8 mouse cellular contexts compared by ENCODE assay signal in the genomic region with DNA sequence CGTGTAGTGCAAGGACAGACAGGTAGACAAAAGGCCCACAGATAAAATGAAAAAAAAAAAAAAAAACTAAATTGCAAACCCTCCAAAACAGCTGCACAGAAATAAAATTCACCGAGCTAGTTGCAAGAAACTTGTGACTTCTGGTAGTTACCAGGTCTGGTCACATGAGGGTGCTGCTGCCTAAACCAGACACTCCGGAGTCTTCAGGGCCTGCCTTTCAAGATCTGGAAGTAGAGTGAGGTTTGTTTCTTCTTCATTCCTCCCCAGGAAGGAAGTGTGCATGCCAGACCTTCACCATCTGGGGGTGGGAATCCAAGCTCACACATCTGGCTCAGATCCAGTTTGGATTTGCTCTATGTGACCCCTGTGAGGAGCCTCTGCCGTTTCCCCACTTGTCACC. TPM values are rescaled to one million over a fixed set of nuclear protein-coding genes. Genes with fewer than 3 reads are reported as not detected.
DNase-seq lines count a peak whose midpoint lies in the region; ATAC-seq and TF ChIP-seq lines count a peak whose summit lies in the region.

No protein-coding gene starts in this region.

- no peak overlapping the region for H3K27ac ChIP-seq in forebrain, embryonic 10.5 days
- H3K27ac ChIP-seq in forebrain, embryonic 13.5 days, result no peak overlapping the region
- H3K27ac ChIP-seq in liver, embryonic 11.5 days (ENCODE audit: low read depth, low read length), result no peak overlapping the region
- H3K27ac ChIP-seq in MEL (ENCODE audit: control insufficient read depth, low read depth, low read length), result no peak overlapping the region
- no peak overlapping the region for H3K27ac ChIP-seq in embryonic facial prominence, embryonic 11.5 days (replicated peaks; ENCODE audit: low read depth, low read length)

- WGBS in forebrain, embryonic 10.5 days, result 31% methylated on average over 4 of the region's 4 CpGs
- 33% methylated on average over 4 of the region's 4 CpGs for WGBS in forebrain, embryonic 13.5 days
- 35% methylated on average over 4 of the region's 4 CpGs for WGBS in liver, embryonic 11.5 days
- 18% methylated on average over 4 of the region's 4 CpGs for WGBS in embryonic facial prominence, embryonic 11.5 days

- no peak for TF ChIP-seq EP300 in MEL (IDR thresholded peaks at IDR 0.05; ENCODE audit: low read depth in 1 of 2, low read length in 2 of 2)

- H3K4me3 ChIP-seq in forebrain, embryonic 10.5 days, result no peak overlapping the region
- no peak overlapping the region for H3K4me3 ChIP-seq in forebrain, embryonic 13.5 days
- H3K4me3 ChIP-seq in liver, embryonic 11.5 days (ENCODE audit: low read depth, low read length), result no peak overlapping the region
- no peak overlapping the region for H3K4me3 ChIP-seq in MEL (ENCODE audit: control insufficient read depth in 1 of 2, insufficient read depth in 1 of 2, low read depth in 2 of 2, low read length in 2 of 2)
- no peak overlapping the region for H3K4me3 ChIP-seq in embryonic facial prominence, embryonic 11.5 days (ENCODE audit: low read depth, low read length)

- peaks cover 3% of the 10 kb centered on the region; the same call in 1 of the 2 replicates for H3K4me1 ChIP-seq in forebrain, embryonic 10.5 days
- H3K4me1 ChIP-seq in forebrain, embryonic 13.5 days, result no peaks in the 10 kb centered on the region
- H3K4me1 ChIP-seq in liver, embryonic 11.5 days (replicated peaks; ENCODE audit: control insufficient read depth, insufficient read depth, low read length), result 0 out of 2 replicates have a peak, but pooled peaks cover 2% of the 10 kb centered on the region
- peaks cover 0 to 4% of the 10 kb centered on the region in 2 experiments; a peak in 2 of 4 replicates for H3K4me1 ChIP-seq in MEL (ENCODE audit: control insufficient read depth in 1 of 2, insufficient read depth in 2 of 2, low read length in 2 of 2)
- H3K4me1 ChIP-seq in embryonic facial prominence, embryonic 11.5 days (ENCODE audit: control insufficient read depth, insufficient read depth, low read length), result no peaks in the 10 kb centered on the region

- H3K27me3 ChIP-seq in forebrain, embryonic 10.5 days (ENCODE audit: poor library complexity, severe bottlenecking), result no peaks in the 10 kb centered on the region
- no peaks in the 10 kb centered on the region for H3K27me3 ChIP-seq in forebrain, embryonic 13.5 days
- no peaks in the 10 kb centered on the region for H3K27me3 ChIP-seq in liver, embryonic 11.5 days (replicated peaks; ENCODE audit: control insufficient read depth, insufficient read depth, low read length)
- H3K27me3 ChIP-seq in MEL (ENCODE audit: control insufficient read depth in 1 of 2, insufficient read depth in 2 of 2, low read length in 2 of 2), result no peaks in the 10 kb centered on the region
- no peaks in the 10 kb centered on the region for H3K27me3 ChIP-seq in embryonic facial prominence, embryonic 11.5 days (ENCODE audit: control insufficient read depth, insufficient read depth, low read length)

- no peak for ATAC-seq in forebrain, embryonic 13.5 days
- no peak for ATAC-seq in liver, embryonic 11.5 days (replicated peaks; ENCODE audit: low FRiP score)
- ATAC-seq in embryonic facial prominence, embryonic 11.5 days (replicated peaks; ENCODE audit: insufficient number of reproducible peaks, low FRiP score, low TSS enrichment, low read depth), result no peak

- H3K9ac ChIP-seq in forebrain, embryonic 13.5 days, result no peak overlapping the region
- H3K9ac ChIP-seq in liver, embryonic 11.5 days (ENCODE audit: low read depth, low read length), result no peak overlapping the region
- H3K9ac ChIP-seq in MEL (ENCODE audit: control insufficient read depth, low read depth, low read length, poor library complexity, severe bottlenecking), result no peak overlapping the region
- no peak overlapping the region for H3K9ac ChIP-seq in embryonic facial prominence, embryonic 11.5 days (replicated peaks; ENCODE audit: low read length)

- peaks cover 28% of the 10 kb centered on the region for H3K36me3 ChIP-seq in forebrain, embryonic 10.5 days (replicated peaks)
- peaks cover 30% of the 10 kb centered on the region for H3K36me3 ChIP-seq in forebrain, embryonic 13.5 days (ENCODE audit: poor library complexity, severe bottlenecking)
- peaks cover 12% of the 10 kb centered on the region for H3K36me3 ChIP-seq in liver, embryonic 11.5 days (ENCODE audit: control insufficient read depth, insufficient read depth, low read length)
- H3K36me3 ChIP-seq in MEL (ENCODE audit: control insufficient read depth in 1 of 2, insufficient read depth in 2 of 2, low read length in 2 of 2), result peaks cover 5 to 7% of the 10 kb centered on the region in 2 experiments; a peak in 3 of 4 replicates
- no peaks in the 10 kb centered on the region; the same call in 1 of the 2 replicates for H3K36me3 ChIP-seq in embryonic facial prominence, embryonic 11.5 days (replicated peaks; ENCODE audit: control insufficient read depth, insufficient read depth, low read depth, low read length)

- no peaks in the 10 kb centered on the region for H3K9me3 ChIP-seq in forebrain, embryonic 10.5 days
- no peaks in the 10 kb centered on the region for H3K9me3 ChIP-seq in forebrain, embryonic 13.5 days (replicated peaks)
- H3K9me3 ChIP-seq in liver, embryonic 11.5 days (ENCODE audit: control insufficient read depth, low read length), result no peaks in the 10 kb centered on the region
- H3K9me3 ChIP-seq in MEL (replicated peaks; ENCODE audit: insufficient read depth, low read length), result no peaks in the 10 kb centered on the region
- H3K9me3 ChIP-seq in embryonic facial prominence, embryonic 11.5 days (replicated peaks; ENCODE audit: control insufficient read depth, low read length), result no peaks in the 10 kb centered on the region

- TF ChIP-seq RAD21 in MEL (IDR thresholded peaks at IDR 0.05; ENCODE audit: low read depth, low read length), result peak; percentile 81

- no peak for TF ChIP-seq POLR2A in MEL (IDR thresholded peaks at IDR 0.05; ENCODE audit: control insufficient read depth in 1 of 2, insufficient read depth in 1 of 2, low read depth in 1 of 2, low read length in 2 of 2, poor library complexity in 1 of 2)

- H3K79me2 ChIP-seq in MEL (ENCODE audit: control insufficient read depth, insufficient read depth, low read length, poor library complexity), result no peaks in the 10 kb centered on the region

- peak; percentile 66 to 81 (median 67) for TF ChIP-seq CTCF in MEL (IDR thresholded peaks at IDR 0.05 in 2 of 3, conservative IDR thresholded peaks at IDR 0.05 in 1 of 3; ENCODE audit: control insufficient read depth in 1 of 3, insufficient read depth in 1 of 3, low read depth in 2 of 3, low read length in 3 of 3, poor library complexity in 1 of 3, severe bottlenecking in 1 of 3)

- DNase-seq in forebrain, embryonic 10.5 days (ENCODE audit: extremely low spot score, low spot score), result peak; percentile 35
- DNase-seq in liver, result peak; percentile 53
- no peak for DNase-seq in liver, embryonic 11.5 days (ENCODE audit: low spot score)
- DNase-seq in MEL (ENCODE audit: low read depth, low spot score), result peak; percentile 74
- peak; percentile 77 for DNase-seq in embryonic facial prominence, embryonic 11.5 days (ENCODE audit: low spot score)
- DNase-seq in lung, postnatal 10 days, result peak; percentile 76
- DNase-seq in thymus, postnatal 0 days (ENCODE audit: low spot score), result peak; percentile 67

- no peak overlapping the region for H3K4me2 ChIP-seq in forebrain, embryonic 13.5 days
- H3K4me2 ChIP-seq in liver, embryonic 11.5 days, result no peak overlapping the region
- no peak overlapping the region for H3K4me2 ChIP-seq in embryonic facial prominence, embryonic 11.5 days (ENCODE audit: low read depth, low read length)

TF ChIP-seq in MEL, 35 proteins besides CTCF, POLR2A, EP300 and RAD21:
- TF ChIP-seq USF1 (IDR thresholded peaks at IDR 0.05; ENCODE audit: low read depth, low read length) (peak; percentile 61; the same call in 1 of the 2 replicates), SMC3 (IDR thresholded peaks at IDR 0.05; ENCODE audit: low read depth, low read length) (peak; percentile 72), ZC3H11A (IDR thresholded peaks at IDR 0.05; ENCODE audit: low read depth, low read length) (peak; percentile 57; the same call in 1 of the 2 replicates), SIN3A (IDR thresholded peaks at IDR 0.05; ENCODE audit: low read length) (no peak)

RNA-seq across cellular contexts. Expression of gene Sdc3, which starts 7.6 kb away (rescaled TPM):
- 17.8 and 18.7 TPM in 2 replicates for polyA plus RNA-seq in forebrain, embryonic 10.5 days (2016; fragmentation: Nextera tagmentation; extraction: Ambion mirVana)
- polyA plus RNA-seq in forebrain, embryonic 13.5 days (2015; fragmentation: Nextera tagmentation; extraction: Ambion mirVana), result 36.1 and 41.9 TPM in 2 replicates
- polyA plus RNA-seq in liver, embryonic 11.5 days (2014; fragmentation: Nextera tagmentation; extraction: Ambion mirVana), result 11.4 and 12.1 TPM in 2 replicates
- total RNA-seq in MEL (2012; rRNA removed), result 0.46 and 0.62 TPM in 2 replicates
- 1 to 10 TPM in 1 of 2 experiments, not detected in 1; 6.7 TPM for polyA plus RNA-seq in MEL (2012; ENCODE audit: insufficient read depth in 1 of 2, insufficient read length in 2 of 2, low read depth in 1 of 2, low replicate concordance in 2 of 2, missing spikeins in 1 of 2)
- polyA plus RNA-seq in embryonic facial prominence, embryonic 11.5 days (2014; fragmentation: Nextera tagmentation; extraction: Ambion mirVana), result 12.3 and 13.6 TPM in 2 replicates
- 4.8 and 5.1 TPM in 2 replicates for polyA plus RNA-seq in thymus, postnatal 0 days (2015; fragmentation: Nextera tagmentation; extraction: Ambion mirVana)
